ENCODE assay signal across 15 mouse cellular contexts in the genomic region with DNA sequence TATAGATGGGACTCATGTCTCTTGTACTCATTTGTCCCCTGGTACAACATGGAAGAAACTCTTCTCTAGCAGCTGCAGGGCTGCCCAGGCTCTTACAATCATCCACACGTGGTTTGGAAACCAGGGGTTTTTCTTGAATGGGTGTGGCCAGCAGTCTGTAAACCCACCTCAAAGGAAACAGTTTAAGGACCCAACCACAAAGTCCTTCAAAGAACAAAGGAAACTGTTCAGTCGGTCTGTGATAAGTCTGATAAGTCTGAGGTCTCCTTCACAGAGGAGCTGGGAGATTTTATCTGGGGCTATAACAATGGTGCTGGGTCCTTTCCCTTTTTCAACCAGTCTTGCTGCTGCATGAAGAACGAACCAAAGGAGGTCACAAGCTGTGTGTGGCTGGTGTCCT. TPM values are rescaled to one million over a fixed set of nuclear protein-coding genes. Genes with fewer than 3 reads are reported as not detected.
A peak's percentile ranks its signal among the peaks of the same experiment; 100 is the strongest.
DNase-seq lines count a peak whose midpoint lies in the region; ATAC-seq and TF ChIP-seq lines count a peak whose summit lies in the region.
"Had no signal": no experiment of that assay in that cellular context is flagged by ENCODE, and none has a peak within 500 bp of the region (broad histone marks: within the 10 kb centered on the region; RNA-seq: fewer than 3 reads in every experiment).

No protein-coding gene starts in this region.

- H3K36me3 ChIP-seq in liver, embryonic 13.5 days = peaks cover 57% of the 10 kb centered on the region
- peaks cover 83% of the 10 kb centered on the region for H3K36me3 ChIP-seq in liver, embryonic 12.5 days
- peaks cover 86% of the 10 kb centered on the region for H3K36me3 ChIP-seq in G1E (replicated peaks)
- no peaks in the 10 kb centered on the region for H3K36me3 ChIP-seq in midbrain, embryonic 11.5 days (ENCODE audit: control insufficient read depth, insufficient read depth, low read length)

- no peak overlapping the region for H3K4me2 ChIP-seq in liver, embryonic 13.5 days
- H3K4me2 ChIP-seq in liver, embryonic 12.5 days = no peak overlapping the region
- no peak overlapping the region for H3K4me2 ChIP-seq in midbrain, embryonic 11.5 days
- H3K4me2 ChIP-seq: limb, embryonic 12.5 days had no signal

- peaks cover 14% of the 10 kb centered on the region for H3K4me1 ChIP-seq in liver, embryonic 13.5 days (replicated peaks)
- 0 out of 2 replicates have a peak, but pooled peaks cover 5% of the 10 kb centered on the region for H3K4me1 ChIP-seq in liver, embryonic 12.5 days
- H3K4me1 ChIP-seq in G1E (ENCODE audit: insufficient read depth, low read depth, low read length) = peaks cover 44% of the 10 kb centered on the region
- H3K4me1 ChIP-seq in midbrain, embryonic 11.5 days (ENCODE audit: control insufficient read depth, insufficient read depth, low read length) = no peaks in the 10 kb centered on the region
- H3K4me1 ChIP-seq: limb, embryonic 12.5 days had no signal

- H3K9ac ChIP-seq in liver, embryonic 13.5 days = no peak overlapping the region
- H3K9ac ChIP-seq in liver, embryonic 12.5 days = no peak overlapping the region
- no peak overlapping the region for H3K9ac ChIP-seq in midbrain, embryonic 11.5 days (ENCODE audit: low read length)
- H3K9ac ChIP-seq: limb, embryonic 12.5 days had no signal

- 7% methylated on average over 3 of the region's 3 CpGs for WGBS in liver, embryonic 13.5 days (ENCODE audit: insufficient replicate concordance)
- 12% methylated on average over 3 of the region's 3 CpGs for WGBS in liver, embryonic 12.5 days (ENCODE audit: insufficient replicate concordance)
- WGBS in midbrain, embryonic 11.5 days = 40% methylated on average over 3 of the region's 3 CpGs

- ATAC-seq in liver, embryonic 13.5 days (ENCODE audit: low read depth) = 0 out of 2 replicates have a peak, but pooled peaks have one; percentile 23
- no peak for ATAC-seq in liver, embryonic 12.5 days
- peak; percentile 94 for ATAC-seq in G1E (ENCODE audit: extremely low read depth, insufficient number of reproducible peaks, low FRiP score, poor library complexity, severe bottlenecking)
- ATAC-seq in midbrain, embryonic 11.5 days (ENCODE audit: low FRiP score) = no peak
- ATAC-seq: intestine, postnatal 0 days had no signal

- no peak overlapping the region for H3K27ac ChIP-seq in liver, embryonic 13.5 days
- H3K27ac ChIP-seq in liver, embryonic 12.5 days = no peak overlapping the region
- no peak overlapping the region for H3K27ac ChIP-seq in midbrain, embryonic 11.5 days (ENCODE audit: low read depth, low read length)
- H3K27ac ChIP-seq: heart, adult 2 months; limb, embryonic 12.5 days had no signal

- TF ChIP-seq CTCF in G1E (IDR thresholded peaks at IDR 0.05; ENCODE audit: low read depth, low read length) = no peak

- no peaks in the 10 kb centered on the region for H3K9me3 ChIP-seq in liver, embryonic 13.5 days (replicated peaks)
- no peaks in the 10 kb centered on the region for H3K9me3 ChIP-seq in liver, embryonic 12.5 days (replicated peaks)
- no peaks in the 10 kb centered on the region for H3K9me3 ChIP-seq in G1E (replicated peaks)
- H3K9me3 ChIP-seq in midbrain, embryonic 11.5 days (ENCODE audit: control insufficient read depth, low read length) = no peaks in the 10 kb centered on the region; the same call in 1 of the 2 replicates
- H3K9me3 ChIP-seq: megakaryocyte, embryonic 14.5 days had no signal

- no peaks in the 10 kb centered on the region for H3K27me3 ChIP-seq in liver, embryonic 13.5 days
- no peaks in the 10 kb centered on the region for H3K27me3 ChIP-seq in liver, embryonic 12.5 days (replicated peaks)
- no peaks in the 10 kb centered on the region for H3K27me3 ChIP-seq in G1E (ENCODE audit: insufficient read depth, low read length)
- H3K27me3 ChIP-seq in midbrain, embryonic 11.5 days (ENCODE audit: control insufficient read depth, insufficient read depth, low read length) = no peaks in the 10 kb centered on the region
- H3K27me3 ChIP-seq: limb, embryonic 12.5 days; megakaryocyte, embryonic 14.5 days had no signal

- no peak overlapping the region for H3K4me3 ChIP-seq in liver, embryonic 13.5 days (replicated peaks)
- H3K4me3 ChIP-seq in liver, embryonic 12.5 days = no peak overlapping the region
- H3K4me3 ChIP-seq in G1E (ENCODE audit: low read depth, low read length) = no peak overlapping the region
- no peak overlapping the region for H3K4me3 ChIP-seq in midbrain, embryonic 11.5 days (ENCODE audit: low read depth, low read length)
- H3K4me3 ChIP-seq: heart, adult 2 months; limb, embryonic 12.5 days; megakaryocyte, embryonic 14.5 days had no signal

- DNase-seq in liver, embryonic 13.5 days = no peak
- DNase-seq in 416B (ENCODE audit: low read depth) = peak; percentile 98
- DNase-seq in G1E (ENCODE audit: low spot score) = peak; percentile 65
- DNase-seq in induced T-regulatory cell, adult 2 months (ENCODE audit: low read depth) = peak; percentile 82
- DNase-seq in midbrain, embryonic 11.5 days (ENCODE audit: low spot score, missing footprints) = no peak
- no peak for DNase-seq in layer of hippocampus, adult 9-10 months (ENCODE audit: low spot score)
- DNase-seq in neural tube, embryonic 10.5 days (ENCODE audit: extremely low spot score, low spot score) = no peak
- DNase-seq: cerebellum, adult 11-12 months; heart, adult 2 months; heart, postnatal 36 days; kidney, postnatal 36 days had no signal

RNA-seq across cellular contexts. Expression of a gene that starts 52.1 kb away (rescaled TPM):
- polyA plus RNA-seq in liver, embryonic 13.5 days (2015; fragmentation: Nextera tagmentation; extraction: Ambion mirVana) = 0.08 and 0.14 TPM in 2 replicates
- polyA plus RNA-seq in liver, embryonic 12.5 days (2016; fragmentation: Nextera tagmentation; extraction: Ambion mirVana) = 0.04 and 0.08 TPM in 2 replicates
- total RNA-seq in G1E (2014; fragmentation: Nextera tagmentation) = not detected in 2 replicates
- 0.38 TPM in 1 of 2 replicates, not detected in the other for total RNA-seq in G1E (2017)
- not detected in 2 replicates for polyA plus RNA-seq in G1E (2012)
- 0.28 and 0.40 TPM in 2 replicates for polyA plus RNA-seq in midbrain, embryonic 11.5 days (2014; fragmentation: Nextera tagmentation; extraction: Ambion mirVana)

Comparison
In these comparisons a context has a peak if more than half of its experiments do, and no peak if none do; other contexts are left out.
1. ATAC-seq: peak in liver, embryonic 13.5 days (single experiment) and G1E (single experiment); none in liver, embryonic 12.5 days (single experiment) and midbrain, embryonic 11.5 days (single experiment).
2. DNase-seq: peak in 416B (single experiment), G1E (single experiment) and induced T-regulatory cell, adult 2 months (single experiment); none in liver, embryonic 13.5 days (single experiment), midbrain, embryonic 11.5 days (single experiment), layer of hippocampus, adult 9-10 months (single experiment) and neural tube, embryonic 10.5 days (single experiment).